Mouse (Mus musculus) heart, adult 11 months (tissue): ENCODE measurements at regions not wholly inside any gene's neighbourhood (a gene's known extent, or its start where the extent isn't known, plus 50 kb on each side); places are given as distances from the start of the nearest gene placed in this dataset.

Source experiments
- DNase-seq: peaks from one replicate; pipeline ENCODE4 v3.0.0; 2022

DNA sequence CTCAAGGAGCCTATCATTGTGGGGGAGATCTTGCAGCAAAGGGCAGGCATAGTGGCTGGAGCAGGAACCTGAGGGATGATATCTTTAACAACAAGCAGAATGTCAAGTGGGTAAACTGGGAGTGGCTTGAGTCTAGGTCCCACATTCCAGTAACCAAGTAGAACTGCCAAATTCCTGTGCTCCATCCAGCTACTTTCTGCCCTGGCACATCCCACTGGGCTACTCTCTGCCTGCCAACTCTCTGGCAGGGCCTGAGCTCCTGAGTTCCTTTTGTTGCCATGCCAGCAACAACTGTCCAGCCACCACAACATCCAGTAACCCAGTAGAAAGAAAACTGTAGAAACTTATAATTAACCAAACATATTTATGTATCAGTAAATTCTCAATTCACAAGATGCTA lies 1088.8 kb upstream of the Tenm4 start:
- DNase-seq = peak; percentile 96

DNA sequence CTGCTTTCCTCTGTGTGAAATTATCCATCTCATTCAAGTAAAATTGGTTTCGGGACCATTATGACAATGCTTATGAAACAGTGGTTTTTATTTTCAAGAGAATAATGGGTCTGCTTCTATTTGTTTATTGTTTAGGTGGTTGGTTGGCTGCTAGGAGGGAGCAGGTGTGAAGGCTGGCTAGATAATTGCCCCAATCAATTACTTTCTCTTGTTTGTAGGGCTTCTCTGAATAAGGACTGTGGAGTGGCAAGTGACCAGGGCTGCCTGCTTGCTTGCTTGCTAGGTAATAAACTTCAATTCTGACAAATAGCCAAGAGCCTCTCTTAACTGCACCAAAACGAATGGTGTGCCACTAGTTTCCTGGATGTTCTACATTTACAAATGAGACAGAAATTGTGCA lies 1086.7 kb upstream of the Tenm4 start:
- DNase-seq = no peak

DNA sequence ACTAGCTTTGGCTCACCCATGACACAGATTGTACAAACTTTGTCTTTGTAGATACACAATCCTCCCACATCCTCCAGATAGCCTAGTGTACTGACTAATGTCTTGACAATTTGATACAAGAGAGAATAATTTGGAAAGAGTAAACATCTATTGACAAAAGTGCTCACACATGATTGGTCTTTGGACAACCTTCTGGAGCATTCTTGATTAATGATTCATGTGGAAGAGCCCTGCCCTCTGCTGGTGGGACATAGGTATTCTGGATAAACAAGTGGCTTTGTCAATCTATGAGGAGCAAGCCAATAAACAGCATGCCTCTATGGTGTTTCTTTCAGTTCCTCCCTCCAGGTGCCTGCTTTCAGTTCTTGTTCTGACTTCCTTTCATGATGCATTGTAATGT lies 1079.7 kb upstream of the Tenm4 start:
- peak; percentile 43 for DNase-seq

DNA sequence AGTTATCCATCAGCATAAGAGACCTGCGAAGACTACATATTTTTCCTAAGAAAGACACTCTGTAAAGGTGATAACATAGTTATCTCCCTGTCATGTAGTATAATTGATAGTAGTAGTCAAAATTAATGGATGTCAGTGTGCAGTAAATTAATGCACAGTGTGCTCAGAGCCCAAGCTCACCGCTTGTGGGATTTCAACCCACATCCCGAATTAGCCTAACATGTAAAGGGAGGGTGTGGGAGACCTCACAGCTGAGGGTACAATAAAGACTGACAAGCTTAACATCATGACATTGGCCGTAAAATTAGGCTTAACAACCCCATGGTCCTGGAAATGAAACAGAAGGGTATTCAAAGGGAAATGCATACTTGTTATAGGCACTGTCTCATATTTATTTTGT lies 1042.0 kb upstream of the Tenm4 start:
- no peak for DNase-seq

DNA sequence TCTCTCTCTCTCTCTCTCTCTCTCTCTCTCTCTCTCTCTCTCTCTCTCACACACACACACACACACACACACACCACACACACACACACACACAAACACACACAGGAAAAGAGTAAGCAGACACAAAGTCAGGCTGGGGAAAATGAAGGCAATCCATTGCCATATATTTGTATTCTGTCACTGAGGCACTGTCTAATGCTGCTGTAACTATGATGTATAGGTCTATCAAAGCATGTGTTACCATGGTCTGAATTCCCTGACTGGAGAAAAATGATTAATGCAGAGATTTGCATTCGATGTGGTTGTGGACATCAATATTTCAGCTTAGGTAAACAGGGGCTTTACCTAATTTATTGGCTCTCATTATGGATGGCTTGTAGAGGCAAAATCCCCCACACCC lies 1038.0 kb upstream of the Tenm4 start:
- DNase-seq = no peak

DNA sequence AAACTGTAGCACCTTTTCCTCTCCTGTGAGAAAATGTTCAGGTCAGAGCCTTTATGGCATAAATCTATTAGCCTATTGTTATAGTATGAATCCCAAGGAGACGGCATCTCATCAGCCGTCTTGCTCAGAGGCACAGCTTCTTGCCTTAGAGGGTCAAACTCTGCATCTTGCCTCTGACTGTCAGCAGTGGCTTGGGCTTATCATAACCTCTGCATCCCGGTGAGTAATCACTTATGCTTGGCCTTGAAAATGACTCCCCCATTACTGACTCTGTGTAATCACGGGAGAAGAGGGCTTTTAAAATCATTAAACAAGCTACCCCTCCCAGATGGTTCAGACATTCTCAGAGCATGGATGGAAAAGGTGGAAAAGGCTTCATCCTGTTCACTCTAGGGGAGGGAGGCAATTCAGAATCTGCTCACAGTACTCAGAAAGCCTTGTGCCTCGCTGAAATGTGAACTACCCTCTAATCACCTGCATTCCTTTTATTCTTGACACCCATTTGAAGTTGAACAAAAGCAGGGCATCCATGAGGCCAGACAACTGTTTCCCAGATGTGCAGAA lies 1036.9 kb upstream of the Tenm4 start:
- no peak for DNase-seq

DNA sequence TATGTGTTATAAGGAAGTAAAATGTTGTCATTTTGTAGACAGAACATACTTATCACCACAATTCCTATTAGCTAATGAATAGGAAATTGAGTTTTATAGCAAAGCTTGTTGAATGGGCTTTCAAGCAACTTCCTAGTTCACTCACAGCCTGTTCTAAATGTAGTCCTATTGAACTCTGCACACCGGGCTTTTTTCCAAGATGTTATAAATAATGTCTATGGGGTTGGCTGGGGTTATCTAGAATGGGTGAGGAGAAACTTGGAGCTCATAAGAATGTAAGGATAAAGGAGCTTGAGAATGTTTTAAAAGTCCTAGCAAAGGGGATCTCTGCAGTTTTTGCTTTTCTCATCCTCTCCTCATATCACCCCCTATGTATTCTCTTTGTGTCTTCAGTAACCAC lies 1029.3 kb upstream of the Tenm4 start:
- DNase-seq = no peak

DNA sequence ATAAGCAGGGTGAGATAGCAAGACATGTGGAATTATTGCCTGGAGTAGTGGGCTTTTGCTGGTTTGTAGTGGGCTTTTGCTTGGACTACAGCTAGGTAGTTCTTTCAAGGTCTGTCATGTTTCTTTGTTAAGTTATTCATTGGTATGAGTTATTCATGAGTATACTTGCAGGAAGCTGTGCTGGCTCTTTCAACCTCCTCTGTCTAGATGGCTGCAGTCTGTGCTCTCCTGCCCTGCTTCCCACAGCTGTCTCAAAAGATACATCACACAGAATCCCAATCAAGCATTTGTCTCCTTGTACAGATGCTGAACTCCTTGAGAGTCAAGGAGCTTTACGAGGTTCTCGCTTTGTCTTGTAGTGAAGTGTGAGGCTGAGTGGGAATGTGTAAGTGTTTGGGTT lies 1028.0 kb upstream of the Tenm4 start:
- no peak for DNase-seq
